Mouse (Mus musculus) right cerebral cortex, postnatal 10 days (tissue): ENCODE measurements around the gene Ptpn22.
"Not testable (repeated sequence)": the region's sequence is repeated elsewhere in the genome, so short reads cannot be mapped to it uniquely, and the experiment has no call there.

ENCODE experiments used
- DNase-seq, 2 experiments: peaks; one replicate each; pipeline ENCODE4 v3.0.0; 2021; ENCODE audit warnings: low spot score in 2 of 2

Ptpn22 gene

GRCm38 (mm10) chr3:103858881-103859801 lies at the start of gene Ptpn22:
Gene Ptpn22, plus strand, starts transcription at chr3:103859795.
- no peak for DNase-seq

DNA sequence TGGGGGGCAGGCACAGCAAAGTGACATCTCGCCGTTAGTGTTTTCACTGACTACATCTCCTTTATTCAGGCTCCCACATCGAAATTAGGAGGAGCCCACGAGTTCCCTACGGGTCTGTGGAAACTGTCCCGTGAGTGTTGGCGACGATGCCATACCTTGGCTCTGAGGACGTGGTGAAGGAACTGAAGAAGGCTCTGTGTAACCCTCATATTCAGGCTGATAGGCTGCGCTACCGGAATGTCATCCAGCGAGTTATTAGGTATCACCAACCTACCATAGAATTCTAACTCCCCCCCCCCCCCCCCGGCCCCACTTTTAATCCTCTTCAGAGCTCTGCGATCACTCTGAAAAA lies 49.8 kb upstream of the Ptpn22 start:
- DNase-seq, result no peak

DNA sequence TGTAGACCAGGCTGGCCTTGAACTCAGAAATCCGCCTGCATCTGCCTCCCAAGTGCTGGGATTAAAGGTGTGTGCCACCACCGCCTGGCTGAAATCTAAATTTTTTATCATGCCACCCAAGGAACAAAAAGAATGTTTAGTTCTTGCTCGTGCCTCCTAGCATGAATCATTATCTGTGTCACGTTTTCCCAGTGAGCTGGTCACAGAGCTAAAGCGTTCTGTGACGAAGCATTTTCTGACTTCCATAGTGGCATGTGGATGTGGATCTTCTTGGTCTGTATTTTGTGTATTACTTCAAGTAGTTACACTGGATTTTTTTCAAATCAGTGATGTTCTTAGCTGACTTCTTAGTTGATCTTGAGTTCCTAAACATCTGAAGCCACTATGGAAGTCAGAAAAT lies 48.6 kb upstream of the Ptpn22 start:
- DNase-seq, result no peak

GRCm38 (mm10) chr3:103827548-103827947 lies 32.0 kb upstream of the Ptpn22 start:
- no peak for DNase-seq

GRCm38 (mm10) chr3:103829036-103829435 lies 30.6 kb upstream of the Ptpn22 start:
- DNase-seq, result no peak

DNA sequence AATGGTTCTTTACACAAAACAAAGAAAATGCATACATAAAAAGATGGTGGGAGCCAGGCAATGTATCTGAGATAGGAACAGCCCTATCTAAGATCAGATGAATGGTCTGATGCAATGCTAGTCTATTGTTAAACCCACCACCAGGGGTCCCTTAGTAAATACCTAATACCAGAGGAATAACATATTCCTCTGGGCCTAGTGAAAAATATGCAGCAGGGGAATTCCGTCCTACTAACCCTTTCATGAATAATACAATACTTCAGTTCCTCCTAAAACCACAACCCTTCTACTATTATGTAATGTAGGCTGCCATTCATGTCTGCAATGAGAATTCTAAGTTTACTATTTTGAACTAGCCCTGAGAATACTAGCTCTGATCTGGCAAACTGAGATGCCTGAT lies 28.9 kb upstream of the Ptpn22 start:
- DNase-seq, result not testable (repeated sequence)

- DNase-seq, result no peak
Observed at GRCm38 (mm10) chr3:103831146-103831545, 28.4 kb upstream of the Ptpn22 start.

GRCm38 (mm10) chr3:103832426-103832825 lies 27.2 kb upstream of the Ptpn22 start, which contains the start of gene Bcl2l15:
Gene Bcl2l15, plus strand, starts transcription at chr3:103832601.
- DNase-seq, result no peak

DNA sequence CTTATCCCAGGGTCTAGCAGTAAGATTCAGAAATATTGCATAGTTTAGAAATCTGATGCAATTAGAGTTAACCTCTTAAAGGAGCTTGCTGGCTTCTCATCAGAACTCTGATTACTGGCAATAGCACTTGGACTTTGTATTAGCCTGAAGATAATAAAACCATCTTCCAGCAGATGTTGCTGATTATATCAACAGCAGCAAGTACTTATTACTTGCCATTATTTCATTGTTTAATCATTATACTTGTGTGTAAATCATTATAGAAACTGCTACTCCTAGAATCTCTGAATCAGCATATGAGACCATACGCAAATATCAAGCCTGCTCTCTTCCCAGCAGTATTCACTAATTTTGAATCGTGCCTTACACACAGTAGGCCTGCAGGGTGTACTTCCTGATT lies 25.6 kb upstream of the Ptpn22 start:
- no peak for DNase-seq

DNA sequence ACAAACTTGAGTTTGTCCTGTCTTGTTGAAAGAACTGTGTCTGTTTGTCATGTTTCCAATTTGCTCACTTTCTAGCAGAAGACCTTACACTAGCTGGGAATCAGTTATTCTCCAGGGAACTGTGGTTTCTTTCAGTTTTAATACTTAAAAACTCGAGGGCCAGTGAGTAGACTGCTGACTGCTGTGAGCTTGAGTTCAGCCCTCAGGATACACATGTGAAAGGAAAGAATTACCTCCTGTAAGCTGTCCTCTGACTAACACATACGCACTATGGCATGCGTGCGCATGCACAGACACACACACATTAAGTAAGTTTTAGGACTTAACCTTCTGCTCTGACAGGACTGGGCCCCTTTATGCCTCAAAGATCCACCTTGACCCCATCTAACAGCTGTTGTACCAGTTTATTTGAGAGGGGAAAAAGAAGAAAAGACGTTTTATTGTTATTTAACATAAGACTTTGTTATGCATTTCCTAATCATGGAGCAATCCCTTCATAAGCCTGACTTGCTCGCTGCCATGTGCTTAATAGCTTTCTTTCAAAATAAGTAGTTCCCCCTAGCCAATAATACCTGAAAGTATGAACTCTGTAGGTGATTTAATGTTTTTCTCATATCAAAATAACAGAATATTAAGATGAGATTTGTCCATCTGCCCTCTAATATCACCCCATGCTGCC lies 24.2 kb upstream of the Ptpn22 start:
- DNase-seq, result no peak

DNA sequence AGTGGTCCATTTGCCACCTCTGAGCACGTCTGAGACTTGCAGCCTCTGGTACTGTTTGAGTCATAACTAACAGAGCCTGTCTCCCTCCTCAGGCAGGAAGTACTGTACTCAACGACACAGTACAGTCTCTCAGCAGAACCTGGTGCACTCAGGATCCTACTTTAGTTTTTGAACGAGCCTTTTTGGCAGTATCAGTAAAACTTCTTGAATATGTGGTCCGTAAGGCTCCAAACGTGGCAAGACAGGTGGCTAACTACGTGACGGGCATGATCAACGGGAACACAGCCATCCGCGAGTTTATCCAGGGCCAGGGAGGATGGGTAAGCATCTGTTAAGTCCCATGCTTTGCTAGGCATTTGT lies 23.7 kb upstream of the Ptpn22 start:
- DNase-seq, result no peak

DNA sequence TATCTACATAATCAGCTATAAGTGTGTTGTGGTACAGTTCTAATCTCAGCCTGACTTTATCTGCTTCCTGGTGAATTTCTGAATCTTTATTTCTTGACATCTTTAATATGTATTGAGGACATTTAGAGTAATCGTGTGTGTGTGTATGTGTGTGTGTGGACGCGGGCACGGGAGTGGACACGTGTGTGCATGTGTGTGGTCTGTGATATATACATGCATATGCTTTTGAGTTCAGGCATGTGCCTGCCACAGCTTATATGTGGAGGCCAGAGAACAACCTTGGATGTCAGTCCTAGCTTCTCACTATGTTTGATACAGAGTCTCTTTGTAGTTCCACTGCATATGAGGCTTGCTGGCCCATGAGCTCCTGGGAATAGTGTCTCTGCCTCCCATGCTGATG lies 23.1 kb upstream of the Ptpn22 start:
- no peak for DNase-seq

- DNase-seq, result no peak
Observed at GRCm38 (mm10) chr3:103839711-103840110, 19.9 kb upstream of the Ptpn22 start.

DNA sequence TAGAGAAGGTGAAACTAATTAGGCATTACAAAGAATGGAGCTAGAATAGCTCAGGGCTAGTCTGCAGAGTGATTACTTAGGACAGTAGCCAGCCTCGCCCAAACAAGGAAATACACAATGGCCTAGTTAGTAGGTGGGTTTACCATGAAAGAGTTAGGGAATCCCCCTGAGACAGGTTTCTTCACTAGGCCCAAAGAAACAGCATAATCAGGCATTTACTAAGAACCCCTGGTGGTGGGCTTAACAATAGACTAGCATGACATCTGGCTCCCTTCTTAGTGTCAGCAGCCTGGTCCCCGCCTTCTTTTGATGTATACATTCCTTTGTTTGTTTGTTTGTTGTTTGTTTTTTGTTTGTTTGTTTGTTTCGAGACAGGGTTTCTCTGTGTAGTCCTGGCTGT lies 19.4 kb upstream of the Ptpn22 start:
- not testable (repeated sequence) for DNase-seq

GRCm38 (mm10) chr3:103840946-103841345 lies 18.6 kb upstream of the Ptpn22 start:
- not testable (repeated sequence) for DNase-seq

DNA sequence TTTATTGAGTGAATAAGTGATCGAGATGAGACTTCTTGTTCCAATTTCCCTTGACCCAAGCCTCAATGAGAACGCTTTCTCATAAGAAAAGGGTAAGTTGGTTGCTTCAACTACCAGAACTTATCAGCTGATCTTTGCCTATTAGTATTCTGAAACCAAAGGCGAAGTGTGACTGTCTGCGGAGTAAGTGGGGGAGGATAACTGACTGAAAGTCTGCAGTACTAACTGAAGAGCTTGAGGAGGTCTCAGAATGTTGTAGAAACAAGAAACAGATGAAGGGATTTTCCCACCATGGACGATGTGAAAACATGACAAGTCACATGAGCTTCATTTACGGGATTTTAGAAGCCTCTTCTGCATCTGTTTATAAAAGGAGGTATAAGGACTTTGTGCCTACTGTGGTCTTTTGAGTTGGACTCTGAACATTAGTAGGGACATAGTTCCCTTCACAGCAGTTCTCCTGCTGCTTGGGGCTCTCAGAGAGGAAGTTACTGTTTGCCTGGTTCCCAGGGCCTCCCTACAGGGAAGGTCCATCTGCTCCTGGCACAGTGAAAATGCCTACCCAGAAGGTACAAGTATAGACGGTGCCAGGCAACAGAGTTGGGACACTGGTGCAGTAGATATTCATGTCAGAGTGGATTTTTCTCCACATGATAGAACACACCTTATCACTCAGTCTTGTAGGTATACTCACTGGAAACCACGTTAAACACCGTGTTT lies 8.8 kb upstream of the Ptpn22 start:
- peak in 1 of 2 experiments; percentile 24 for DNase-seq

GRCm38 (mm10) chr3:103851481-103851880 lies 8.1 kb upstream of the Ptpn22 start:
- DNase-seq, result no peak

DNA sequence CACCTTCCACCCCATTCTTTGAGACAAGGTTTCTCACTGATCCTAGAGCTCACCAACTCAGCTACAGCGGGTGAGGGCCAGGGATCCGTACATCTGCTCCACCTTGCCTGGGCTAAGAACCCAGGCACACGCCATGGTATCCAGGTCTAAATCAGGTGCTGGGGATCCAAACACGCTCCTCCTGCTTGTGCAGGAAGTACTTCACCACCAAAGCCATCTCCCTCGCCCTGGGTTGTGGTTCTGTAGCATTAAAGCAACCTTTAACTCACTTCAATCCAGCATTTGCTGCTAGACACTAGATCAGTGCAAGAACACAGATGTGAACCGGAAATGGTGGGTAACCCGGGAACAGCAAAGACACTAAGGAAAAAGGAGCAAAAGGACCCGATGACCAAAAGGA lies 7.7 kb upstream of the Ptpn22 start:
- no peak for DNase-seq

GRCm38 (mm10) chr3:103852565-103853299 lies 6.9 kb upstream of the Ptpn22 start:
- peak in 1 of 2 experiments; percentile 54 for DNase-seq

- DNase-seq, result no peak
Observed at GRCm38 (mm10) chr3:103853804-103854203, 5.8 kb upstream of the Ptpn22 start.

- no peak for DNase-seq
Observed at GRCm38 (mm10) chr3:103857036-103857805, 2.4 kb upstream of the Ptpn22 start.
